9 mouse cellular contexts compared by ENCODE assay signal in the genomic region with DNA sequence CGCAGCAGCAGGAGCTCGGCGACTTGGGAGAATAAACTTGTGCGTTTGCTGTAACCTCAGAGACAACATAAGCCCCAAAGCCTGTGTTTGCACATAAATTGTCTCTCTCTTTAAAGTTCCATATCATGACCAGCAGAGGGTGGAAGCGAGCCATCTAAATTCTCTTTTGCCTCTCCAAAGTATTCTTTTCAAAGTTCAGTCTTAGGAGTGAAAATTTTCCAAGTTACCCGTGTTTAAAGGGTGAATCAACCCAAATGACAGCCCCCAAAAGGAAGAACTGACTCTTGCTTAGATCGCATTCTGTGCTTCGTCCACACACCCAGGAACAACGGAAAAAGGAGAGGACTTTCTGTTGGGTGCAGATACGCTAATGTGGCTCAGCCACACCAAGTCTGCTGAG. TPM values are rescaled to one million over a fixed set of nuclear protein-coding genes. Genes with fewer than 3 reads are reported as not detected.
DNase-seq lines count a peak whose midpoint lies in the region; ATAC-seq and TF ChIP-seq lines count a peak whose summit lies in the region.
"Had no signal": no experiment of that assay in that cellular context is flagged by ENCODE, and none has a peak within 500 bp of the region (broad histone marks: within the 10 kb centered on the region; RNA-seq: fewer than 3 reads in every experiment).

No protein-coding gene starts in this region.

- 4% methylated on average over 10 of the region's 10 CpGs for WGBS in embryonic facial prominence, embryonic 15.5 days
- 6% methylated on average over 10 of the region's 10 CpGs for WGBS in intestine, embryonic 14.5 days
- WGBS in liver, embryonic 14.5 days (ENCODE audit: insufficient replicate concordance) = 7% methylated on average over 10 of the region's 10 CpGs

- no peak overlapping the region for H3K9ac ChIP-seq in embryonic facial prominence, embryonic 15.5 days
- no peak overlapping the region for H3K9ac ChIP-seq in intestine, embryonic 14.5 days (ENCODE audit: low read length)
- H3K9ac ChIP-seq in liver, embryonic 14.5 days (replicated peaks) = no peak overlapping the region

- TF ChIP-seq EP300 in liver, embryonic 14.5 days (IDR thresholded peaks at IDR 0.05; ENCODE audit: low read depth) = no peak

- no peak for ATAC-seq in embryonic facial prominence, embryonic 15.5 days (ENCODE audit: insufficient number of reproducible peaks, low FRiP score, low TSS enrichment, low read depth)
- ATAC-seq in intestine, embryonic 14.5 days (replicated peaks; ENCODE audit: low FRiP score, low TSS enrichment, low read depth) = no peak
- no peak for ATAC-seq in liver, embryonic 14.5 days (ENCODE audit: insufficient read depth)

- intact Hi-C loops in left cerebral cortex, postnatal 10 days (cut with DNase I) = loop anchor here (2.0 to 5.0 kb wide), 2 partner anchors 87 to 108 kb away; a partner anchor contains a TSS

- peak overlapping the region; percentile 25 for H3K4me3 ChIP-seq in embryonic facial prominence, embryonic 15.5 days (replicated peaks)
- H3K4me3 ChIP-seq in intestine, embryonic 14.5 days (ENCODE audit: low read depth, low read length) = peak overlapping the region; percentile 11; the same call in 1 of the 2 replicates
- no peak overlapping the region for H3K4me3 ChIP-seq in liver, embryonic 14.5 days (ENCODE audit: insufficient read depth in 1 of 2, low read depth in 2 of 2, low read length in 2 of 2)

- peak; percentile 45 for TF ChIP-seq CTCF in liver, embryonic 14.5 days (IDR thresholded peaks at IDR 0.05; ENCODE audit: low read depth)

- no peaks in the 10 kb centered on the region for H3K9me3 ChIP-seq in embryonic facial prominence, embryonic 15.5 days (replicated peaks)
- H3K9me3 ChIP-seq in intestine, embryonic 14.5 days (ENCODE audit: control insufficient read depth, low read length) = no peaks in the 10 kb centered on the region
- no peaks in the 10 kb centered on the region for H3K9me3 ChIP-seq in liver, embryonic 14.5 days (ENCODE audit: control insufficient read depth, low read length)

- H3K4me2 ChIP-seq in embryonic facial prominence, embryonic 15.5 days (replicated peaks) = peak overlapping the region; percentile 40
- H3K4me2 ChIP-seq in intestine, embryonic 14.5 days (ENCODE audit: low read length) = peak overlapping the region; percentile 43
- no peak overlapping the region for H3K4me2 ChIP-seq in liver, embryonic 14.5 days (ENCODE audit: low read depth)

- no peak overlapping the region for H3K27ac ChIP-seq in embryonic facial prominence, embryonic 15.5 days (replicated peaks)
- no peak overlapping the region for H3K27ac ChIP-seq in intestine, embryonic 14.5 days (ENCODE audit: low read depth)
- no peak overlapping the region for H3K27ac ChIP-seq in liver, embryonic 14.5 days

- no peaks in the 10 kb centered on the region for H3K27me3 ChIP-seq in embryonic facial prominence, embryonic 15.5 days
- no peaks in the 10 kb centered on the region for H3K27me3 ChIP-seq in intestine, embryonic 14.5 days (replicated peaks; ENCODE audit: control insufficient read depth, insufficient read depth, low read length)
- no peaks in the 10 kb centered on the region for H3K27me3 ChIP-seq in liver, embryonic 14.5 days (ENCODE audit: control insufficient read depth, insufficient read depth, low read length)

- peak; percentile 42 to 64 for DNase-seq in left cerebral cortex, postnatal 10 days (ENCODE audit: extremely low spot score in 1 of 2, low spot score in 2 of 2)
- DNase-seq in left cerebral cortex, adult 8-10 months (ENCODE audit: low spot score in 2 of 2) = no peak
- DNase-seq in adrenal gland, postnatal 14 days = peak; percentile 71
- peak; percentile 76 for DNase-seq in intestine, embryonic 14.5 days (ENCODE audit: low spot score)
- DNase-seq in liver, embryonic 14.5 days (ENCODE audit: low read depth in 3 of 3, low spot score in 3 of 3) = peak in 1 of 3 experiments; percentile 4
- DNase-seq in right cerebral cortex, postnatal 10 days (ENCODE audit: low spot score in 2 of 2) = peak; percentile 57 to 80
- no peak for DNase-seq in spleen, postnatal 36 days (ENCODE audit: low spot score in 2 of 2)

- H3K36me3 ChIP-seq in embryonic facial prominence, embryonic 15.5 days = no peaks in the 10 kb centered on the region
- no peaks in the 10 kb centered on the region for H3K36me3 ChIP-seq in intestine, embryonic 14.5 days (ENCODE audit: control insufficient read depth, insufficient read depth, low read length)
- H3K36me3 ChIP-seq in liver, embryonic 14.5 days (replicated peaks; ENCODE audit: control insufficient read depth, insufficient read depth, low read depth) = no peaks in the 10 kb centered on the region

- H3K4me1 ChIP-seq in embryonic facial prominence, embryonic 15.5 days = no peaks in the 10 kb centered on the region
- H3K4me1 ChIP-seq in intestine, embryonic 14.5 days (replicated peaks; ENCODE audit: control insufficient read depth, insufficient read depth, low read length) = peaks cover 7% of the 10 kb centered on the region
- H3K4me1 ChIP-seq in liver, embryonic 14.5 days (replicated peaks; ENCODE audit: control insufficient read depth in 2 of 2, insufficient read depth in 2 of 2, low read length in 1 of 2) = no peaks in the 10 kb centered on the region

RNA-seq across cellular contexts. Expression of a gene that starts 17.2 kb away (rescaled TPM):
- total RNA-seq in left cerebral cortex, postnatal 10 days (2021) = 1 to 10 TPM; 4.1 to 4.8 TPM
- 1 to 10 TPM; 2.0 to 3.9 (median 2.2) TPM for total RNA-seq in left cerebral cortex, adult 8-10 months (2022)
- not detected in 2 replicates for total RNA-seq in adrenal gland, postnatal 14 days (2021)
- 0.36 and 0.46 TPM in 2 replicates for polyA plus RNA-seq in embryonic facial prominence, embryonic 15.5 days (2015; fragmentation: Nextera tagmentation; extraction: Ambion mirVana)
- 0.15 and 0.24 TPM in 2 replicates for polyA plus RNA-seq in intestine, embryonic 14.5 days (2014; fragmentation: Nextera tagmentation; extraction: Ambion mirVana)
- not detected in 2 replicates for polyA plus RNA-seq in liver, embryonic 14.5 days (2012; rRNA removed)
- not detected in 2 replicates for polyA plus RNA-seq in liver, embryonic 14.5 days (2014; fragmentation: Nextera tagmentation; extraction: Ambion mirVana)
- polyA plus RNA-seq: spleen, adult 2 months had no signal

RNA-seq across cellular contexts. Expression of a gene that starts 24.5 kb away (rescaled TPM):
- 1 to 10 TPM in 1 of 2 experiments, under 1 TPM in 1; 0.91 to 1.0 TPM for total RNA-seq in left cerebral cortex, postnatal 10 days (2021)
- under 1 TPM; 0.48 to 0.80 (median 0.56) TPM for total RNA-seq in left cerebral cortex, adult 8-10 months (2022)
- total RNA-seq in adrenal gland, postnatal 14 days (2021) = 40.3 and 75.9 TPM in 2 replicates
- polyA plus RNA-seq in embryonic facial prominence, embryonic 15.5 days (2015; fragmentation: Nextera tagmentation; extraction: Ambion mirVana) = 1.3 and 1.5 TPM in 2 replicates
- 0.08 and 0.19 TPM in 2 replicates for polyA plus RNA-seq in intestine, embryonic 14.5 days (2014; fragmentation: Nextera tagmentation; extraction: Ambion mirVana)
- polyA plus RNA-seq in liver, embryonic 14.5 days (2012; rRNA removed) = not detected in 2 replicates
- polyA plus RNA-seq in liver, embryonic 14.5 days (2014; fragmentation: Nextera tagmentation; extraction: Ambion mirVana) = not detected in 2 replicates

RNA-seq across cellular contexts. Expression of a gene that starts 33.0 kb away (rescaled TPM):
- 100 to 1,000 TPM; 322 to 328 TPM for total RNA-seq in left cerebral cortex, postnatal 10 days (2021)
- 100 to 1,000 TPM; 382 to 408 (median 393) TPM for total RNA-seq in left cerebral cortex, adult 8-10 months (2022)
- 44.2 and 49.0 TPM in 2 replicates for total RNA-seq in adrenal gland, postnatal 14 days (2021)
- 41.1 and 42.6 TPM in 2 replicates for polyA plus RNA-seq in embryonic facial prominence, embryonic 15.5 days (2015; fragmentation: Nextera tagmentation; extraction: Ambion mirVana)
- polyA plus RNA-seq in intestine, embryonic 14.5 days (2014; fragmentation: Nextera tagmentation; extraction: Ambion mirVana) = 41.1 and 44.3 TPM in 2 replicates
- polyA plus RNA-seq in liver, embryonic 14.5 days (2012; rRNA removed) = 3.3 and 3.6 TPM in 2 replicates
- polyA plus RNA-seq in liver, embryonic 14.5 days (2014; fragmentation: Nextera tagmentation; extraction: Ambion mirVana) = 2.3 and 2.5 TPM in 2 replicates

Comparison
In these comparisons a context has a peak if more than half of its experiments do, and no peak if none do; other contexts are left out.
1. DNase-seq: peak in left cerebral cortex, postnatal 10 days (2 of 2), adrenal gland, postnatal 14 days (single experiment), intestine, embryonic 14.5 days (single experiment) and right cerebral cortex, postnatal 10 days (2 of 2); none in left cerebral cortex, adult 8-10 months (0 of 2) and spleen, postnatal 36 days (0 of 2).
2. H3K4me3 ChIP-seq: peak in embryonic facial prominence, embryonic 15.5 days (single experiment) and intestine, embryonic 14.5 days (single experiment); none in liver, embryonic 14.5 days (0 of 2).
3. RNA of a gene that starts 24.5 kb away (total RNA-seq): 40.3 to 75.9 TPM in adrenal gland, postnatal 14 days; 0.91 to 1.0 TPM in left cerebral cortex, postnatal 10 days and 0.48 to 0.80 TPM in left cerebral cortex, adult 8-10 months; every median in the first group is over 10 times any median in the second.